Mouse (Mus musculus) cortical plate, adult 2 months (tissue): ENCODE measurements around the gene Creg1. TPM values are rescaled to one million over a fixed set of nuclear protein-coding genes. Genes with fewer than 3 reads are reported as not detected.
A peak's percentile ranks its signal among the peaks of the same experiment; 100 is the strongest.

Experiments
- H3K27ac ChIP-seq: fragments of 200-500 bp; 2 replicates; pipeline ENCODE4 v1.5.1; 2012; ENCODE audit warnings: low read length, control low read depth, inconsistent platforms; ENCODE audit not compliant: insufficient read depth
- H3K4me1 ChIP-seq: fragments of 200-500 bp; 2 replicates; pipeline ENCODE4 v1.6.1; 2011; ENCODE audit warnings: low read length; ENCODE audit not compliant: control insufficient read depth, insufficient read depth
- H3K4me3 ChIP-seq: fragments of 200-500 bp; 2 replicates; pipeline ENCODE4 v1.5.1; 2011; ENCODE audit warnings: mild to moderate bottlenecking, low read length, control low read depth; ENCODE audit not compliant: insufficient read depth
- CTCF ChIP-seq: fragments of 200-500 bp; IDR thresholded peaks from 2 replicates; pipeline ENCODE4 v1.5.1; 2011; ENCODE audit warnings: mild to moderate bottlenecking, control low read depth, low read length; ENCODE audit not compliant: insufficient read depth; ENCODE audit errors: extremely low read depth
- POLR2A ChIP-seq: fragments of 200-500 bp; IDR thresholded peaks from 2 replicates; pipeline ENCODE4 v1.6.1; 2011; ENCODE audit warnings: mild to moderate bottlenecking, low read length, control low read depth; ENCODE audit not compliant: insufficient read depth; ENCODE audit errors: extremely low read depth
- polyA plus RNA-seq: library from polyadenylated mRNA; depleted of rRNA; stranded (reverse); fragments of >200 nt; gene quantifications from 2 replicates; pipeline ENCODE4 v1.2.3, GENCODE M21; 2012

Gene Creg1
- polyA plus RNA-seq, 1 experiment = 35.0 TPM

GRCm38 (mm10) chr1:165765041-165765440 is 1.5 kb downstream of the Creg1 start:
- peaks cover 3% of the 10 kb centered on the region; the same call in 1 of the 2 replicates for H3K4me1 ChIP-seq
- no peak overlapping the region for H3K4me3 ChIP-seq
- TF ChIP-seq POLR2A (no peak), CTCF (no peak)
- H3K27ac ChIP-seq = no peak overlapping the region

GRCm38 (mm10) chr1:165765651-165766294 is 2.2 kb downstream of the Creg1 start:
- Histone ChIP-seq H3K4me3 (no peak overlapping the region), H3K4me1 (peaks cover 3% of the 10 kb centered on the region; the same call in 1 of the 2 replicates), H3K27ac (no peak overlapping the region)
- TF ChIP-seq CTCF = no peak
- TF ChIP-seq POLR2A = no peak

GRCm38 (mm10) chr1:165766295-165766890 is 2.8 kb downstream of the Creg1 start:
- no peak overlapping the region for H3K4me3 ChIP-seq
- TF ChIP-seq POLR2A = no peak
- no peak for TF ChIP-seq CTCF
- H3K4me1 ChIP-seq = peaks cover 3% of the 10 kb centered on the region; the same call in 1 of the 2 replicates
- no peak overlapping the region for H3K27ac ChIP-seq

- Histone ChIP-seq H3K4me1 (peaks cover 3% of the 10 kb centered on the region; the same call in 1 of the 2 replicates), H3K27ac (no peak overlapping the region), H3K4me3 (no peak overlapping the region)
- no peak for TF ChIP-seq POLR2A
- no peak for TF ChIP-seq CTCF
Measured at GRCm38 (mm10) chr1:165768894-165769512, 5.5 kb downstream of the Creg1 start.

GRCm38 (mm10) chr1:165770181-165770759 is 6.7 kb downstream of the Creg1 start:
- Histone ChIP-seq H3K4me1 (no peaks in the 10 kb centered on the region), H3K4me3 (no peak overlapping the region), H3K27ac (no peak overlapping the region)
- no peak for TF ChIP-seq POLR2A

GRCm38 (mm10) chr1:165771491-165771897 is 7.9 kb downstream of the Creg1 start:
- peak; percentile 69 for TF ChIP-seq CTCF
- no peak for TF ChIP-seq POLR2A
- H3K4me1 ChIP-seq = no peaks in the 10 kb centered on the region
- no peak overlapping the region for H3K27ac ChIP-seq
- no peak overlapping the region for H3K4me3 ChIP-seq

DNA sequence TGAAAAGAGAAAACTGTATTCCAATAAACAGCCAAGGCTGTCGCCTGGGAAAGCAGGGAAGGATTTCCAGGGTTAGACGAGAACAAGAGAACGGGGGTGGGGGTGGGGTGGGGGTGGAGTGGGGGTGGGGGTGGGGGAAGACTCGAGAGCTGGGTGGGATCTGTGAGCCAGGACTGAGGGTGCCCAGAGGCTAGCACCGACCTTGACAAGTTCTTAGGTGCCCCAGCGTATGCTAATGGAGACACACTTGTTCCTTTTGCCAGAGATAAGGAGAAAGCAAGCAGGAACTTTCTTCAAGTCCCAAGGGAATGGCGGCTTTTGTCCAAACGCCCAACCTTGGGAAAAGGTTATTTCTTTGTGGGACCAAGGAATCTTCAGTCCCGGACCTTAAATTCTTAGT is 8.5 kb downstream of the Creg1 start:
- no peaks in the 10 kb centered on the region for H3K4me1 ChIP-seq
- TF ChIP-seq CTCF = no peak
- no peak for TF ChIP-seq POLR2A
- H3K27ac ChIP-seq = no peak overlapping the region
- no peak overlapping the region for H3K4me3 ChIP-seq

- Histone ChIP-seq H3K4me3 (no peak overlapping the region), H3K27ac (no peak overlapping the region), H3K4me1 (no peaks in the 10 kb centered on the region; the same call in 1 of the 2 replicates)
- TF ChIP-seq POLR2A (no peak), CTCF (peak; percentile 77)
Measured at GRCm38 (mm10) chr1:165775518-165776294, 12.2 kb downstream of the Creg1 start.

DNA sequence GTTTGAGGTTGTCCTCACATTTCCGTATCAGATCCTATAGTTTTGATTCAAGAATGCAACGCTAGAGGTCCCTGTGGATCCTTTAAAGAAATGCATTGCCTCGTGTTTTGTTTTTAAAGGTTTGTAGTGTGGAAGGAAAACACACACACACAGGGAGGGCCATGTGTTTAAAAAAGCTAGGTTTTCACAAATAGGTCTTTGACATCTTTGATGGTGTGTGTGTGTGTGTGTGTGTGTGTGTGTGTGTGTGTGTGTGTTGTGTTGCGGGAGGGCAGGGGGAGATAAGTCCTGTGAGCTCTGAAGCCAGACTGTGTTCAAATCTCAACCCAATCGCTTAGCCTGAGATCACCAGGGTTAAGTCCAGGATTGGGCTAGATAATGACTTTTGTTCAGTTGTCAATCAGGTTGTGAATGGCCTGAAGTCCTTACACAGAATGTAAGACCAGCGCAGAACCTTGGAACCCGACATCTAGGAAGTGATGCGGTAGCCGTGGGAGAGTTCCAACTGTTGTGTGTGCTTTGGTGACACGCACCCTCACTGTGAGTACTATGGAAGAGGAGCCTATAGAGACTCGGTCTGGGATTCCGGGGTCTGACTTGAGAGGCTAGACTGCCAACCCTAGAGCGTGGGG is 16.5 kb downstream of the Creg1 start:
- TF ChIP-seq CTCF (0 out of 2 replicates have a peak, but pooled peaks have one; percentile 6), POLR2A (no peak)
- H3K4me1 ChIP-seq = no peaks in the 10 kb centered on the region; the same call in 1 of the 2 replicates
- H3K27ac ChIP-seq = no peak overlapping the region
- no peak overlapping the region for H3K4me3 ChIP-seq
